Mouse (Mus musculus): ENCODE data around the gene Qpct.
A peak's percentile ranks its signal among the peaks of the same experiment; 100 is the strongest.
"Not testable (repeated sequence)": the region's sequence is repeated elsewhere in the genome, so short reads cannot be mapped to it uniquely, and the experiment has no call there.

The Qpct gene

GRCm38 (mm10) chr17:79071951-79072350 lies 20.2 kb downstream of the Qpct start:
- DNase-seq (ENCODE audit: low spot score in 2 of 2): no peak

- DNase-seq (ENCODE audit: low spot score in 2 of 2): no peak
Measured at GRCm38 (mm10) chr17:79076974-79077847, 25.5 kb downstream of the Qpct start.

GRCm38 (mm10) chr17:79077848-79078146 lies 26.1 kb downstream of the Qpct start:
- DNase-seq (ENCODE audit: low spot score in 2 of 2): no peak

GRCm38 (mm10) chr17:79078248-79078647 lies 26.5 kb downstream of the Qpct start:
- DNase-seq (ENCODE audit: low spot score in 2 of 2): no peak

- no peak for DNase-seq (ENCODE audit: low spot score in 2 of 2)
Measured at GRCm38 (mm10) chr17:79091710-79092109, 40.0 kb downstream of the Qpct start.

GRCm38 (mm10) chr17:79093286-79093975 lies 41.7 kb downstream of the Qpct start:
- no peak for DNase-seq (ENCODE audit: low spot score in 2 of 2)

- no peak for DNase-seq (ENCODE audit: low spot score in 2 of 2)
Measured at GRCm38 (mm10) chr17:79095624-79096023, 43.9 kb downstream of the Qpct start.

GRCm38 (mm10) chr17:79099866-79100265 lies 48.2 kb downstream of the Qpct start:
- peak; percentile 12 to 18 for DNase-seq (ENCODE audit: low spot score in 2 of 2)

GRCm38 (mm10) chr17:79108238-79108637 lies 56.5 kb downstream of the Qpct start:
- DNase-seq (ENCODE audit: low spot score in 2 of 2): no peak

GRCm38 (mm10) chr17:79109576-79109975 lies 57.9 kb downstream of the Qpct start:
- no peak for DNase-seq (ENCODE audit: low spot score in 2 of 2)

- no peak for DNase-seq (ENCODE audit: low spot score in 2 of 2)
Measured at GRCm38 (mm10) chr17:79110936-79111348, 59.2 kb downstream of the Qpct start.

- DNase-seq (ENCODE audit: low spot score in 2 of 2): not testable (repeated sequence)
Measured at GRCm38 (mm10) chr17:79115248-79115647, 63.5 kb downstream of the Qpct start.

GRCm38 (mm10) chr17:79119066-79119465 lies 67.4 kb downstream of the Qpct start:
- no peak for DNase-seq (ENCODE audit: low spot score in 2 of 2)

GRCm38 (mm10) chr17:79120269-79120668 lies 68.6 kb downstream of the Qpct start:
- DNase-seq (ENCODE audit: low spot score in 2 of 2): no peak

GRCm38 (mm10) chr17:79133740-79134139 lies 82.0 kb downstream of the Qpct start:
- no peak for DNase-seq (ENCODE audit: low spot score in 2 of 2)

GRCm38 (mm10) chr17:79135826-79136225 lies 84.1 kb downstream of the Qpct start:
- DNase-seq (ENCODE audit: low spot score in 2 of 2): no peak

GRCm38 (mm10) chr17:79136401-79136800 lies 84.7 kb downstream of the Qpct start:
- no peak for DNase-seq (ENCODE audit: low spot score in 2 of 2)
